Mouse (Mus musculus) lung, embryonic 15.5 days (tissue): ENCODE data around the gene Slc25a25. TPM values are rescaled to one million over a fixed set of nuclear protein-coding genes. Genes with fewer than 3 reads are reported as not detected.
A peak's percentile ranks its signal among the peaks of the same experiment; 100 is the strongest.

Source experiments
- ATAC-seq: fragments of 200-750 bp; cut with Nextera tagmentation; 2 replicates; pipeline ENCODE4 v1.8.0; 2017; ENCODE audit warnings: moderate number of reproducible peaks, borderline replicate concordance; ENCODE audit not compliant: low FRiP score, low TSS enrichment; ENCODE audit errors: extremely low read depth
- H3K27ac ChIP-seq: fragments of 300-500 bp; sonication (generic); 2 replicates; pipeline ENCODE4 v1.5.1; 2015; ENCODE audit warnings: moderate library complexity, mild to moderate bottlenecking, inconsistent platforms
- H3K27me3 ChIP-seq: fragments of 300-500 bp; sonication (generic); 2 replicates; pipeline ENCODE4 v1.6.1; 2015; ENCODE audit warnings: inconsistent platforms
- H3K36me3 ChIP-seq: fragments of 300-500 bp; sonication (generic); 2 replicates; pipeline ENCODE4 v1.6.1; 2015; ENCODE audit warnings: inconsistent platforms
- H3K4me1 ChIP-seq: fragments of 300-500 bp; sonication (generic); 2 replicates; pipeline ENCODE4 v1.6.1; 2015; ENCODE audit warnings: inconsistent platforms
- H3K4me2 ChIP-seq: fragments of 300-500 bp; sonication (generic); 2 replicates; pipeline ENCODE4 v1.6.1; 2015; ENCODE audit warnings: inconsistent platforms, mild to moderate bottlenecking, moderate library complexity
- H3K4me3 ChIP-seq: fragments of 300-500 bp; sonication (generic); 2 replicates; pipeline ENCODE4 v1.5.1; 2015; ENCODE audit warnings: mild to moderate bottlenecking, inconsistent platforms
- H3K9ac ChIP-seq: fragments of 300-500 bp; sonication (generic); 2 replicates; pipeline ENCODE4 v1.6.1; 2015; ENCODE audit warnings: inconsistent platforms
- H3K9me3 ChIP-seq: fragments of 300-500 bp; sonication (generic); 2 replicates; pipeline ENCODE4 v1.6.1; 2016; ENCODE audit warnings: inconsistent platforms
- WGBS: fragments of 180-500 bp; shearing (Covaris S2); methylation state at CpG from one replicate; pipeline ENCODE4 v1.1.7; 2015; 5-methylcytosine and 5-hydroxymethylcytosine counted together
- polyA plus RNA-seq: library from polyadenylated mRNA; unstranded; fragments of >200 nt; fragmentation: Nextera tagmentation; extraction: Ambion mirVana; gene quantifications from 2 replicates; pipeline ENCODE4 v1.2.1, GENCODE M21; 2015

The Slc25a25 gene
- polyA plus RNA-seq, 1 experiment from 2014 or later, result 21.5 TPM

DNA sequence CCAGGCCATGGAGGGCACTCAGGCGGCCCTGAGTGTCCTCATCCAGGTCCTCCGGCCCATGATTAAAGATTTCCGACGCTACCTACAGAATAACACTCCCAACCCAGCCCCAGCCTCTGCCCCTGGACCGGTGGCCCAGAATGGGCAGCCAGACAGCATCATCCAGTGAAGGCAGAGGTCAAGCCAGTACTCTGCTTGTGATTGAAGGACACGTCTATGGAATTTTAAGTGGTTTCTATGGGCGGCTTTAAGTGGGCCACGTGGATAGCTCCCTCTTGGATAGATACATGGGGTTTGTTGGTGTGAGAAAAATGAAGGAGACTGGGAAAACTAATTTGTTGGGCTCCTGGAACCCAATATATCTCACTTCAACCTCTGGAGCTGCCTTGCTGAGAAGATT is 3.9 kb upstream of the Slc25a25 start:
- H3K4me2 ChIP-seq, result no peak overlapping the region
- no peaks in the 10 kb centered on the region for H3K9me3 ChIP-seq
- H3K4me1 ChIP-seq, result peaks cover 39% of the 10 kb centered on the region
- H3K4me3 ChIP-seq, result no peak overlapping the region
- no peaks in the 10 kb centered on the region for H3K27me3 ChIP-seq
- ATAC-seq, result no peak
- H3K27ac ChIP-seq, result peak overlapping the region; percentile 39; the same call in 1 of the 2 replicates
- 67% methylated on average over 8 of the region's 8 CpGs for WGBS
- no peaks in the 10 kb centered on the region; the same call in 1 of the 2 replicates for H3K36me3 ChIP-seq
- H3K9ac ChIP-seq, result no peak overlapping the region

GRCm38 (mm10) chr2:32454633-32455032 is 3.4 kb upstream of the Slc25a25 start:
- 67% methylated on average over 10 of the region's 10 CpGs for WGBS
- Histone ChIP-seq H3K4me3 (no peak overlapping the region), H3K9ac (no peak overlapping the region), H3K27ac (peak overlapping the region; percentile 39; the same call in 1 of the 2 replicates), H3K4me1 (peaks cover 44% of the 10 kb centered on the region), H3K9me3 (no peaks in the 10 kb centered on the region), H3K4me2 (no peak overlapping the region), H3K36me3 (no peaks in the 10 kb centered on the region; the same call in 1 of the 2 replicates), H3K27me3 (no peaks in the 10 kb centered on the region)
- no peak for ATAC-seq

GRCm38 (mm10) chr2:32453641-32454303 is 2.5 kb upstream of the Slc25a25 start:
- no peak for ATAC-seq
- Histone ChIP-seq H3K9ac (no peak overlapping the region), H3K9me3 (no peaks in the 10 kb centered on the region), H3K4me3 (no peak overlapping the region), H3K27me3 (no peaks in the 10 kb centered on the region), H3K4me2 (no peak overlapping the region), H3K36me3 (no peaks in the 10 kb centered on the region; the same call in 1 of the 2 replicates), H3K4me1 (peaks cover 48% of the 10 kb centered on the region), H3K27ac (no peak overlapping the region)
- 61% methylated on average over 5 of the region's 5 CpGs for WGBS

DNA sequence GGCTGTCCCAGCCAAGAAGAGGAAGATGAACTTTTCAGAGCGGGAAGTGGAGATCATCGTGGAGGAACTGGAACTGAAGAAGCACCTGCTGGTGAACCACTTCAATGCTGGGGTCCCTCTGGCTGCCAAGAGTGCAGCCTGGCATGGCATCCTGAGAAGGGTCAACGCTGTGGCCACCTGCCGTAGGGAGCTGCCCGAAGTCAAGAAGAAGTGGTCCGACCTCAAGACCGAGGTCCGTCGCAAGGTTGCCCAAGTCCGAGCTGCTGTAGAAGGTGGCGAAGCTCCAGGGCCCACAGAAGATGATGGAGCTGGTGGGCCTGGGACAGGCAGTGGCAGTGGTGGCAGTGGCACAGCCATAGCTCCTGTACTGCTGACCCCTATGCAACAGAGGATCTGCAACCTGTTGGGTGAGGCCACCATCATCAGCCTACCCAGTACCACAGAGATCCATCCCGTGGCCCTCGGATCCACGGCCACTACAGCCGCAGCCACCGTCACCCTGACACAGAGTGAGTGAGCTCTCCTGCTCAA is 1.3 kb upstream of the Slc25a25 start:
- H3K27me3 ChIP-seq, result no peaks in the 10 kb centered on the region
- H3K9me3 ChIP-seq, result no peaks in the 10 kb centered on the region
- peaks cover 57% of the 10 kb centered on the region for H3K4me1 ChIP-seq
- H3K4me3 ChIP-seq, result peak overlapping the region; percentile 62
- peak overlapping the region; percentile 34 for H3K27ac ChIP-seq
- H3K4me2 ChIP-seq, result peak overlapping the region; percentile 88
- 95% methylated on average over 16 of the region's 16 CpGs for WGBS
- no peak for ATAC-seq
- 0 out of 2 replicates have a peak overlapping the region, but pooled peaks have one; percentile 4 for H3K9ac ChIP-seq
- H3K36me3 ChIP-seq, result no peaks in the 10 kb centered on the region; the same call in 1 of the 2 replicates

DNA sequence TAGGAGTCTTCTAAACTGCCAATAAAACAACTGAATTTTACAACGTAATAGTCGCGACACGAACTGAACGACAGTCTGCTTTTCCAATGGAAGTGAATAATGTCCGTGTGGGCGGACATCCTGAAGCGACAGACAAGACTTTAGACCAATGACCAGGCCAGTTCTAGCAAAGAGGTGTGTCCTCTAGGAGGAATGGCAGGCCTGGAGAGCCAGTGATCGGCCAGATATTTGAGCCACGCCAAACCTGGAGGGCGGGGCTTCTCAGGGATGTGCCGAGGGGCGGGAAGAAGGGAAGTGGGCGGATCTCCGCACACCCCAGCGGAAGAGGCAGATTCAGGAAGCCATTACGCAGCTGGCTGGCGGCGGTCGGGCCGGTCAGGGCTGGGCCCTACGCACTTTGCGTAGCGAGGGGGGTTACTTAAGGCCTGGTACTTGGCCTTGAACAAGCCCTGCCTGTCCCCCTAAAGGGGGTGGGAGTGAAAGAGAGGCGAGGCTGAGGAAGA is 676 bp upstream of the Slc25a25 start:
- under 1% methylated on average over 25 of the region's 25 CpGs for WGBS
- H3K36me3 ChIP-seq, result no peaks in the 10 kb centered on the region; the same call in 1 of the 2 replicates
- H3K9me3 ChIP-seq, result no peaks in the 10 kb centered on the region
- ATAC-seq, result peak; percentile 95
- H3K4me1 ChIP-seq, result peaks cover 59% of the 10 kb centered on the region
- peak overlapping the region; percentile 88 for H3K4me2 ChIP-seq
- peak overlapping the region; percentile 62 for H3K4me3 ChIP-seq
- H3K27me3 ChIP-seq, result no peaks in the 10 kb centered on the region
- H3K27ac ChIP-seq, result peak overlapping the region; percentile 97
- H3K9ac ChIP-seq, result peak overlapping the region; percentile 37

GRCm38 (mm10) chr2:32449761-32450754 is 1.2 kb downstream of the Slc25a25 start, which contains the start of gene Naif1:
Gene Naif1, plus strand, starts transcription at chr2:32450457.
- peak within 1 kb of the TSS; percentile 88 for H3K4me2 ChIP-seq
- ATAC-seq, result no peak
- H3K9me3 ChIP-seq, result no peaks in the 10 kb centered on the region
- peak within 1 kb of the TSS; percentile 97 for H3K27ac ChIP-seq
- peaks cover 54% of the 10 kb centered on the region for H3K4me1 ChIP-seq
- peak within 1 kb of the TSS; percentile 78 for H3K9ac ChIP-seq
- WGBS, result 76% methylated on average over 15 of the region's 15 CpGs
- H3K27me3 ChIP-seq, result no peaks in the 10 kb centered on the region
- H3K4me3 ChIP-seq, result peak within 1 kb of the TSS; percentile 62
- peaks cover 3% of the 10 kb centered on the region; the same call in 1 of the 2 replicates for H3K36me3 ChIP-seq

- H3K9me3 ChIP-seq, result no peaks in the 10 kb centered on the region
- ATAC-seq, result no peak
- no peaks in the 10 kb centered on the region for H3K27me3 ChIP-seq
- peaks cover 38% of the 10 kb centered on the region for H3K4me1 ChIP-seq
- 0 out of 2 replicates have a peak overlapping the region, but pooled peaks have one; percentile 48 for H3K27ac ChIP-seq
- no peak overlapping the region for H3K9ac ChIP-seq
- no peak overlapping the region for H3K4me2 ChIP-seq
- WGBS, result 81% methylated on average over 1 of the region's 1 CpGs
- no peak overlapping the region for H3K4me3 ChIP-seq
- peaks cover 3% of the 10 kb centered on the region; the same call in 1 of the 2 replicates for H3K36me3 ChIP-seq
These were observed 2.8 kb downstream of the Slc25a25 start for GRCm38 (mm10) chr2:32448480-32448879.

GRCm38 (mm10) chr2:32447264-32447936 is 3.8 kb downstream of the Slc25a25 start:
- H3K36me3 ChIP-seq, result peaks cover 3% of the 10 kb centered on the region; the same call in 1 of the 2 replicates
- H3K27me3 ChIP-seq, result no peaks in the 10 kb centered on the region
- peaks cover 28% of the 10 kb centered on the region for H3K4me1 ChIP-seq
- peak overlapping the region; percentile 8; the same call in 1 of the 2 replicates for H3K9ac ChIP-seq
- ATAC-seq, result no peak
- 30% methylated on average over 9 of the region's 9 CpGs for WGBS
- peak overlapping the region; percentile 10 for H3K4me3 ChIP-seq
- H3K9me3 ChIP-seq, result no peaks in the 10 kb centered on the region
- H3K4me2 ChIP-seq, result peak overlapping the region; percentile 38
- H3K27ac ChIP-seq, result peak overlapping the region; percentile 92

DNA sequence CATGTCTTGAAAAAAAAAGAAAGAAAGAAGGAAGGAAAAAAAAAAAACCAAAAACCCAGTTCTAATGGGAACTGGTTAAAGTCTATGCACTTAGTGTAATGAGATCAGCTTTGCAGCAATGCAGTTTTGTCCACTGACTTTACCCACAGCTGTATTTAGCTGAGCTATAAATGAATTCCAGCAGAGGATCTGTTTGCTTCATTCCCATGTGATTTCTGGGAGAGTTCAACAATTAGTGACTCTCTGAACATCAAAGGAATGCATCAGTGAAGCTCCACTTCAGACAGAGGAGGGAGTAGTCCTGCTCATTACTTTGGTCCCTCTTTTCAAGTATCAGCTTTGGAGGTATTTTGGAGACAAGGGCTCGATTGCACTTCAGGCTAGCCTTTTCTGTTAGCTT is 5.7 kb downstream of the Slc25a25 start:
- Histone ChIP-seq H3K9me3 (no peaks in the 10 kb centered on the region), H3K27ac (no peak overlapping the region), H3K27me3 (no peaks in the 10 kb centered on the region), H3K4me3 (no peak overlapping the region), H3K4me2 (no peak overlapping the region), H3K9ac (no peak overlapping the region), H3K36me3 (peaks cover 3% of the 10 kb centered on the region; the same call in 1 of the 2 replicates), H3K4me1 (peaks cover 29% of the 10 kb centered on the region)
- WGBS, result 74% methylated on average over 1 of the region's 1 CpGs
- no peak for ATAC-seq

- Histone ChIP-seq H3K4me3 (no peak overlapping the region), H3K27ac (no peak overlapping the region), H3K9ac (no peak overlapping the region), H3K27me3 (no peaks in the 10 kb centered on the region), H3K36me3 (peaks cover 3% of the 10 kb centered on the region; the same call in 1 of the 2 replicates), H3K9me3 (no peaks in the 10 kb centered on the region), H3K4me2 (no peak overlapping the region), H3K4me1 (peaks cover 34% of the 10 kb centered on the region)
- WGBS, result 91% methylated on average over 2 of the region's 2 CpGs
- no peak for ATAC-seq
These were observed 9.7 kb downstream of the Slc25a25 start for GRCm38 (mm10) chr2:32441550-32441949.

GRCm38 (mm10) chr2:32440632-32441031 is 10.6 kb downstream of the Slc25a25 start:
- Histone ChIP-seq H3K36me3 (peaks cover 3% of the 10 kb centered on the region; the same call in 1 of the 2 replicates), H3K4me1 (peaks cover 37% of the 10 kb centered on the region), H3K4me2 (no peak overlapping the region), H3K27me3 (no peaks in the 10 kb centered on the region), H3K27ac (no peak overlapping the region), H3K9ac (no peak overlapping the region), H3K4me3 (no peak overlapping the region), H3K9me3 (no peaks in the 10 kb centered on the region)
- ATAC-seq, result no peak
- WGBS, result 78% methylated on average over 1 of the region's 1 CpGs
